Mouse (Mus musculus): ENCODE measurements around the gene Rock2. TPM values are rescaled to one million over a fixed set of nuclear protein-coding genes. Genes with fewer than 3 reads are reported as not detected.

The Rock2 gene
- polyA plus RNA-seq, 1 experiment, result 3.6 TPM

DNA sequence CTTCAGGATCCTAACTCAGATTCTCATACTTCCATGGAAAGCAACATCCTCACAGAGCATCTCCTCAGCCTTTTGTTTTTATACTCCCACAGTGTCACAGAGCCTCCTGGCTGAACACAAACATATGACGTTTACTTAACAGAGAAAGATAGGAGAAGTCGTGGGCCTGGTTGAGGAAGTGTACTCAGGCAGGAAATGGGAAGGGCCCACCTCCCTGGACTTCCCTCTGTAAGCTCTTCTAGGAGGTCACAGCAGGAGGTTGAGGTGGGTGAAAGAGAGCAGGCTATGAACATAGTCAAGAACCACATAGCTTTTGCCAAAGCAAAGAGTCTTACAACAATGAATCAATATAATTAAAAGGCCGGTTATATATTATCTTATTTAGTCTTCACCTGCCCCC lies 28.8 kb upstream of the Rock2 start:
- H3K27ac ChIP-seq (ENCODE audit: insufficient read depth, low read depth, low read length), result no peak overlapping the region
- no peaks in the 10 kb centered on the region for H3K27me3 ChIP-seq (ENCODE audit: control insufficient read depth, insufficient read depth, low read length)
- peaks cover 15% of the 10 kb centered on the region for H3K4me1 ChIP-seq (ENCODE audit: control insufficient read depth, insufficient read depth, insufficient read length, low read length)
- no peak for TF ChIP-seq CTCF (IDR thresholded peaks at IDR 0.05; ENCODE audit: extremely low read depth, insufficient read length, insufficient replicate concordance, low read depth, low read length)
- TF ChIP-seq POLR2A (IDR thresholded peaks at IDR 0.05; ENCODE audit: low read depth, low read length), result no peak
- WGBS, result 33% methylated on average over 3 of the region's 3 CpGs
- H3K4me3 ChIP-seq (ENCODE audit: low read depth, low read length), result no peak overlapping the region
- H3K36me3 ChIP-seq (ENCODE audit: control insufficient read depth, insufficient read depth, low read length), result no peaks in the 10 kb centered on the region

DNA sequence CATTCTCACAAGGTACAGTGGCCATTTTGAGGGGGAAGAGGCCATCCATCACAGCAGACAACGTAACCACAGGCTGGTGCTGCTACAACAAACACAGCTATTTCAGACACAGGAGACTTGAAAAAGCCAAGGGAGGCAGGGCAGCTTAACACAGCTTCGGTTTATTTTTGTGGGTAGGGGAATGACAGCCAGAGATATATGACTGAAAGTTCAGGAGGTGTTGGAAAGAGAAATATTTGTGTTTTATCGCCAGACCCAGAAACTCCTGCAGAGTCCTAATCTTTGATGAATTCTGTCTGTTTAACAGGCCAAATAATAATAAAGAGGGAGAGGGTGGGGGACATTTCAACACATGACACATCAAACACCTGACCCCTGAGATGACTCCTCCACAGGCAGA lies 28.2 kb upstream of the Rock2 start:
- H3K27ac ChIP-seq (ENCODE audit: insufficient read depth, low read depth, low read length), result no peak overlapping the region
- 58% methylated on average over 3 of the region's 3 CpGs for WGBS
- H3K36me3 ChIP-seq (ENCODE audit: control insufficient read depth, insufficient read depth, low read length), result no peaks in the 10 kb centered on the region
- peaks cover 17% of the 10 kb centered on the region for H3K4me1 ChIP-seq (ENCODE audit: control insufficient read depth, insufficient read depth, insufficient read length, low read length)
- TF ChIP-seq POLR2A (IDR thresholded peaks at IDR 0.05; ENCODE audit: low read depth, low read length) (no peak), CTCF (IDR thresholded peaks at IDR 0.05; ENCODE audit: extremely low read depth, insufficient read length, insufficient replicate concordance, low read depth, low read length) (no peak)
- no peak overlapping the region for H3K4me3 ChIP-seq (ENCODE audit: low read depth, low read length)
- no peaks in the 10 kb centered on the region for H3K27me3 ChIP-seq (ENCODE audit: control insufficient read depth, insufficient read depth, low read length)

DNA sequence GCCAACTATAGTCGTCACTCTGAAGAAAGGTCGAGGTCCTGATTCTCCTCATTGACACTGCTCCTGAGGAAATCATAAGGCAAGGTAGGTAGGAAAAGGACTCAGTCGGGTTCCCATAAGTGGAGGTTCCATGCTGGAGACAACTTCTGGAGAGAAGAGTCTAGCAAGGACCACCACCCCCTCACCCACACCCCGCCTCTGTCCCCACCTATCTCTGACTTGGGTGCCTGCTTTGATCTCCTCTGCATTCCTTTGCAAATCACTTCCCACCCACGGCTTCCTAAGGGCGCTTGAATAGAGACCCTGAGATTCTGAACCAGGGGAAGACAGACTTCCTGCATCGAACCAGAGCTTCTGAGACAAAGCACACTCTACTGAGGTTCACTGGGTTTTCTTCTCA lies 27.4 kb upstream of the Rock2 start:
- Histone ChIP-seq H3K4me3 (ENCODE audit: low read depth, low read length) (no peak overlapping the region), H3K36me3 (ENCODE audit: control insufficient read depth, insufficient read depth, low read length) (no peaks in the 10 kb centered on the region), H3K4me1 (ENCODE audit: control insufficient read depth, insufficient read depth, insufficient read length, low read length) (peaks cover 17% of the 10 kb centered on the region), H3K27ac (ENCODE audit: insufficient read depth, low read depth, low read length) (no peak overlapping the region), H3K27me3 (ENCODE audit: control insufficient read depth, insufficient read depth, low read length) (no peaks in the 10 kb centered on the region)
- WGBS, result 84% methylated on average over 7 of the region's 7 CpGs
- TF ChIP-seq CTCF (IDR thresholded peaks at IDR 0.05; ENCODE audit: extremely low read depth, insufficient read length, insufficient replicate concordance, low read depth, low read length), result no peak
- no peak for TF ChIP-seq POLR2A (IDR thresholded peaks at IDR 0.05; ENCODE audit: low read depth, low read length)

DNA sequence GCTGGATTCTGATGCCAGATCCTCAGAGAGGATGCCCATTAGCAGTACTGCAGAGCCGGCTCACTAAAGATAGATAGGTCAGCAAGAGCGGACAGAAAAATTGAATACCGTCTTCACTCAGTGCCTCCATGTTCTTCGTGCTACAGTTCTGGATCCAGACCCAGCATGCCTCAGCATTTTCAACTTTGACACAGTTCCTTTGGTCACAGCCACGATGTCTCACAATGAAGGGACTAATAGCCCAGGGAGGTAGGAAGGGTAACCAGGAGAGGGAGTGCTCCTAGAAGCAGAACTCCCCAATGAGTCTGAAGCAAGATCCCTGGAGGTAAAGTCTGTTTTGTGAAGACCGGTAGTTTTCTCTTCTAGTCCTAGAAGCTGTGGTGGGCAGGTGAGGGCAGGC lies 26.1 kb upstream of the Rock2 start:
- H3K4me3 ChIP-seq (ENCODE audit: low read depth, low read length), result no peak overlapping the region
- H3K27me3 ChIP-seq (ENCODE audit: control insufficient read depth, insufficient read depth, low read length), result no peaks in the 10 kb centered on the region
- no peak overlapping the region for H3K27ac ChIP-seq (ENCODE audit: insufficient read depth, low read depth, low read length)
- peaks cover 25% of the 10 kb centered on the region for H3K4me1 ChIP-seq (ENCODE audit: control insufficient read depth, insufficient read depth, insufficient read length, low read length)
- H3K36me3 ChIP-seq (ENCODE audit: control insufficient read depth, insufficient read depth, low read length), result no peaks in the 10 kb centered on the region
- 88% methylated on average over 6 of the region's 6 CpGs for WGBS
- no peak for TF ChIP-seq CTCF (IDR thresholded peaks at IDR 0.05; ENCODE audit: extremely low read depth, insufficient read length, insufficient replicate concordance, low read depth, low read length)
- no peak for TF ChIP-seq POLR2A (IDR thresholded peaks at IDR 0.05; ENCODE audit: low read depth, low read length)

DNA sequence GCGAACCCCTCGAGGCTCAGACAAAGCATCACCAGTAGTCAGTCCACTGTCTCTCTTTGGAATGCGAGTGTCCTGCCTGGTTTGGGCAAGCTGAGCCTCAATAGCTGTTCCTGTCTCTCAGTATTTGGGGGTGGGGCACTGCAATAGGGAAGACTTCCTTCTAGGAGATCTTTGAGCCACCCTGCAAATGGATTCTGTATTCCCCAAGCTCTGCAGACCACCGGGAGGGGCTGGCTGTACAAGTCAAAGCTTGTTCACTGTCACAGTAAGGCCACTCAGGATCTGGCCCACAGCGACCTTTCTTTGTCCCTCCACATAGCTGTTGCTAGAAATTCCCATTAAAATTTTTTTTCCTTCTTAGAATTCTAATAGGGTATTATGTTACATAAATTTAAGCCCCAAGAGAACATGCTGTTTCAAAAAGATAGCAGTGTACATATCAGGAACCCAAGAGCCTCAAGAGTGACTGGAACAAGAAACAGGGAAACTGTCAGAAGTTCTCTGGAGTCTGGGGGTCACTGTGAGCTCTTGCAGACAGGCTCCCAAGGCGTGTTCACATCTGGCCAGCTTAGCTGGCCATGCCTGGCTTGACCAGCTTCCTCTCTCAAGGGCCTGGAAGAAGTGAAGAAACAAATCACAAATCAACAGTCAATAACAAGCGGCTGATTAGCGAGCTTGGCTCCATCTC lies 25.5 kb upstream of the Rock2 start:
- no peak for TF ChIP-seq CTCF (IDR thresholded peaks at IDR 0.05; ENCODE audit: extremely low read depth, insufficient read length, insufficient replicate concordance, low read depth, low read length)
- no peak for TF ChIP-seq POLR2A (IDR thresholded peaks at IDR 0.05; ENCODE audit: low read depth, low read length)
- Histone ChIP-seq H3K27ac (ENCODE audit: insufficient read depth, low read depth, low read length) (no peak overlapping the region), H3K4me1 (ENCODE audit: control insufficient read depth, insufficient read depth, insufficient read length, low read length) (peaks cover 30% of the 10 kb centered on the region), H3K4me3 (ENCODE audit: low read depth, low read length) (no peak overlapping the region), H3K36me3 (ENCODE audit: control insufficient read depth, insufficient read depth, low read length) (no peaks in the 10 kb centered on the region), H3K27me3 (ENCODE audit: control insufficient read depth, insufficient read depth, low read length) (no peaks in the 10 kb centered on the region)
- 79% methylated on average over 8 of the region's 8 CpGs for WGBS

DNA sequence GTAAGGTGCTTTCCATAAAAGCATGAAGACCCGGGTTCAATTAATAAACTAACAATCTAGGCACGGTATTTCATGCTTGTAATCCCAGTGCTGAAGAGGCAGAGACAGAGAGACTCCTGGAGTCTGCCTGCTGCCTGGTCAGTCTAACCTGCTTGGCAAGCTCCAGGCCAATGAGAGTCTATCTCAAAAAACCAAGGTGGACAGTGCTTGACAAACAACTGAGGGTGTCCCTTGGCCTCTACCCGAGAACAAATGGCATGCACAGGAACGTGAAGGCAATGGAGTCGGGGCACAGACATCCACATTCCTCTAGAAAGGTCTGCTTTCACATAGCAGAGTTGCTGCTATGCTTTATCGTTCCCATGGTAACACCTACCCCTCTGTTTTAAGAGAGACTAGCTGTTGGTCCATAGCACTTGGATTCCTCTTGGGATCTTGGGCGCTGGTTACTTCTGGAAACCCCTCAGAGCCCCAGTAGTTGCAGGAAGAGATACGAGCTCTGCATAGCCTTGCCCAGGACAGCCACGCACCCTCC lies 24.8 kb upstream of the Rock2 start:
- no peak for TF ChIP-seq CTCF (IDR thresholded peaks at IDR 0.05; ENCODE audit: extremely low read depth, insufficient read length, insufficient replicate concordance, low read depth, low read length)
- no peak for TF ChIP-seq POLR2A (IDR thresholded peaks at IDR 0.05; ENCODE audit: low read depth, low read length)
- 27% methylated on average over 9 of the region's 9 CpGs for WGBS
- no peak overlapping the region for H3K4me3 ChIP-seq (ENCODE audit: low read depth, low read length)
- peaks cover 37% of the 10 kb centered on the region for H3K4me1 ChIP-seq (ENCODE audit: control insufficient read depth, insufficient read depth, insufficient read length, low read length)
- no peaks in the 10 kb centered on the region for H3K27me3 ChIP-seq (ENCODE audit: control insufficient read depth, insufficient read depth, low read length)
- H3K27ac ChIP-seq (ENCODE audit: insufficient read depth, low read depth, low read length), result peak overlapping the region; percentile 86
- no peaks in the 10 kb centered on the region for H3K36me3 ChIP-seq (ENCODE audit: control insufficient read depth, insufficient read depth, low read length)

DNA sequence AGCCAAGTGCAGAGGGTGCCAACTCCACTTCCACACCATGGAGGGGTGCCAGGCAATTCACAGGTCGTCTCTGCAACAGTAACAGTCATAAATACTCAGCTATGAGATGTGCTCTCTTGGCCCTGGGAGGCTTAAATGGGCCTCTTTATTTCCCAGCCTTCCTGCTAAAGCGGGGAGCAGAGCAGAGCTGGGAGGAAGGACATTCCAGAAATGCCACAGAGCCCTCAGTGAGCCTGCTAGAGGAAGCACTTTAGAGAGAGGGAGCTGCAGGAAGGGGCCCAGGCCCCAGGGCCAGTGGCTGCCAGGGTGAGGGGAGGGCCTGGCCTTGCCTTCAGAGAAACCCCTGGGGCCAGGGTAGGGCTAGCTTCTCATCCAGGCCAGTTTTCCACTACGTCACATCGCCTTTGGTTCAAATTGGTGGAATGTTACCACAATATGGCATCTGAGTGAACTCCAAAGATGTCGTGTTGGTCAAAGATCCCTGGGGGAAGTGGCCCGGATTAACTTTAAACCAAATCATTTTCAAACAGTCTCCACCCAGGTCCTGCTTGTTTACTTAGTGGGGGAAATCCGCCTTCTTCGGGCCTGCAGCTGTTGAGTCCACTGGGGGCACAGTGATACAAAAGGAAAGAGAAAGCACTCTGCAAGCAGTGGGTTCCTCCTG lies 24.2 kb upstream of the Rock2 start:
- no peaks in the 10 kb centered on the region for H3K27me3 ChIP-seq (ENCODE audit: control insufficient read depth, insufficient read depth, low read length)
- peak overlapping the region; percentile 86 for H3K27ac ChIP-seq (ENCODE audit: insufficient read depth, low read depth, low read length)
- no peaks in the 10 kb centered on the region for H3K36me3 ChIP-seq (ENCODE audit: control insufficient read depth, insufficient read depth, low read length)
- H3K4me3 ChIP-seq (ENCODE audit: low read depth, low read length), result no peak overlapping the region
- TF ChIP-seq POLR2A (IDR thresholded peaks at IDR 0.05; ENCODE audit: low read depth, low read length) (no peak), CTCF (IDR thresholded peaks at IDR 0.05; ENCODE audit: extremely low read depth, insufficient read length, insufficient replicate concordance, low read depth, low read length) (no peak)
- 18% methylated on average over 8 of the region's 8 CpGs for WGBS
- H3K4me1 ChIP-seq (ENCODE audit: control insufficient read depth, insufficient read depth, insufficient read length, low read length), result peaks cover 42% of the 10 kb centered on the region

Data from small intestine, adult 2 months (tissue).